Mouse (Mus musculus): ENCODE measurements at regions not wholly inside any gene's neighbourhood (a gene's known extent, or its start where the extent isn't known, plus 50 kb on each side); places are given as distances from the start of the nearest gene placed in this dataset.

DNA sequence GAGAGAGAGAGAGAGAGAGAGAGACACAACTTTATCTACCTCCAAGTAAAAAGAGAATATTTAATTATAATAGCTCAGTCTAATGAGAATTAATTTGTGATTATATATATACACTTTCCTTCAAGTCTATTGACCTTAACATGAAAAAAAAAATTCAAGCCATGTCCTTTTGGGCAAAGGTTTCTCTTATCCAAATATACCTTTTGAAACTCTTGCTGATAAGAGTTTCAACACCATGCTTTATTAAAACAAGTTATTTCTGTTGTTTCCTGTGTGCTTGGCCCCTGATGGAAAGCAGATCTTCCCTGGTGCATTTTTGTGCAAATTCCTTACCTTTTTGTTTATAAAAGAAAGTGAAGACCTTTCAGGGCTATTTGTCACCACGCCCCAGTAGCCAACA, 414.7 kb upstream of the 2610301B20Rik start:
- Histone ChIP-seq H3K9me3 (replicated peaks; ENCODE audit: low read length) (no peaks in the 10 kb centered on the region), H3K36me3 (replicated peaks in 1 of 2; ENCODE audit: control insufficient read depth in 1 of 2, insufficient read depth in 1 of 2, low read length in 1 of 2) (no peaks in the 10 kb centered on the region), H3K27me3 (replicated peaks) (no peaks in the 10 kb centered on the region), H3K79me2 (replicated peaks; ENCODE audit: control insufficient read depth, extremely low read depth, insufficient read depth, poor library complexity, severe bottlenecking) (no peaks in the 10 kb centered on the region), H3K4me1 (ENCODE audit: control insufficient read depth in 1 of 2, insufficient read depth in 2 of 2) (no peaks in the 10 kb centered on the region), H3K9ac (ENCODE audit: insufficient read depth, low read depth) (no peak overlapping the region), H3K4me3 (replicated peaks in 1 of 3; ENCODE audit: low read depth in 2 of 3, low read length in 2 of 3, poor library complexity in 1 of 3) (no peak overlapping the region), H3K27ac (ENCODE audit: insufficient read depth, low read depth) (no peak overlapping the region), H3K4me2 (ENCODE audit: insufficient read depth, low read depth, poor library complexity, severe bottlenecking) (no peak overlapping the region)
- dilution Hi-C loops (cut with MboI; ENCODE audit: extremely low pct_ligation_motif_present, extremely low pct_unique_long_range_greater_than_20kb, low sequenced_read_pairs) (no loop called here), in situ Hi-C loops (cut with MboI; ENCODE audit: low pct_ligation_motif_present, low pct_unique_long_range_greater_than_20kb, low sequenced_read_pairs) (no loop called here)
- DNase-seq (ENCODE audit: extremely low read depth) = no peak
- TF ChIP-seq USF2 (conservative IDR thresholded peaks at IDR 0.05; ENCODE audit: low read depth, low read length) = no peak
- no peak for TF ChIP-seq TBP (conservative IDR thresholded peaks at IDR 0.05; ENCODE audit: low read depth, low read length)
- TF ChIP-seq CHD1 (IDR thresholded peaks at IDR 0.05; ENCODE audit: low read depth, low read length) = no peak
- TF ChIP-seq KAT2A (IDR thresholded peaks at IDR 0.05; ENCODE audit: insufficient replicate concordance, low read length) = no peak
- no peak for TF ChIP-seq HCFC1 (IDR thresholded peaks at IDR 0.05; ENCODE audit: low read depth, low read length)

DNA sequence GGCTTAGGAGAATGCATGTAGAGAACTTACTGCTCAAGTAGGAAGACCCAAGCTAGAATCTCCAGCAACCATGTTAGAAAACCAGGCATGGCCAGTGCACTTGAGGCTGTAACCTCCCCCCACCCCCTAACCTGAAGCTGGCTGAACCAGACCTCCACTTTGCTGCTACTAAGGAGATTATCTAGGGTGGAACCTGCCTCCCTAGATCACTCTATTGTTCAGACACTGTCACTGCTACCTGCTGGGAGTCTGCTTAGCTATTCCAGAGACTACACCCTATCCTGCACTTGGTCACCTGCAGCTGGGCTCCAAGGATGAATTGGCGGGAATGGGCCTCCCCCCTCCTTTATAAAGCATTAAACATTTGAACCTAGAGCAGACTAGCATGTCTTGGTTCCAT, 393.4 kb upstream of the 2610301B20Rik start:
- H3K79me2 ChIP-seq (replicated peaks; ENCODE audit: control insufficient read depth, extremely low read depth, insufficient read depth, poor library complexity, severe bottlenecking) = no peaks in the 10 kb centered on the region
- H3K36me3 ChIP-seq (replicated peaks in 1 of 2; ENCODE audit: control insufficient read depth in 1 of 2, insufficient read depth in 1 of 2, low read length in 1 of 2) = no peaks in the 10 kb centered on the region
- no peaks in the 10 kb centered on the region for H3K27me3 ChIP-seq (replicated peaks)
- H3K9me3 ChIP-seq (replicated peaks; ENCODE audit: low read length) = no peaks in the 10 kb centered on the region
- no peak overlapping the region for H3K9ac ChIP-seq (ENCODE audit: insufficient read depth, low read depth)
- no peak for DNase-seq (ENCODE audit: extremely low read depth)
- no peak for TF ChIP-seq IRF4 (IDR thresholded peaks at IDR 0.05; ENCODE audit: low read depth, low read length)
- no peak for TF ChIP-seq ZMIZ1 (IDR thresholded peaks at IDR 0.05; ENCODE audit: low read depth, low read length)
- TF ChIP-seq CHD1 (IDR thresholded peaks at IDR 0.05; ENCODE audit: low read depth, low read length) = no peak
- TF ChIP-seq HCFC1 (IDR thresholded peaks at IDR 0.05; ENCODE audit: low read depth, low read length) = no peak
- TF ChIP-seq CHD2 (IDR thresholded peaks at IDR 0.05; ENCODE audit: low read length) = no peak
- no peak for TF ChIP-seq POLR2A (IDR thresholded peaks at IDR 0.05; ENCODE audit: low read depth, low read length)
- TF ChIP-seq CTCF (conservative IDR thresholded peaks at IDR 0.05 in 1 of 2, IDR thresholded peaks at IDR 0.05 in 1 of 2; ENCODE audit: low read depth in 2 of 2, low read length in 2 of 2) = no peak
- TF ChIP-seq EP300 (IDR thresholded peaks at IDR 0.05; ENCODE audit: low read length) = no peak
- no peak for TF ChIP-seq JUND (conservative IDR thresholded peaks at IDR 0.05; ENCODE audit: low read depth, low read length)
- TF ChIP-seq ZKSCAN1 (IDR thresholded peaks at IDR 0.05; ENCODE audit: borderline replicate concordance, low read depth, low read length) = no peak
- no peak for TF ChIP-seq USF2 (conservative IDR thresholded peaks at IDR 0.05; ENCODE audit: low read depth, low read length)
- no peak for TF ChIP-seq UBTF (IDR thresholded peaks at IDR 0.05; ENCODE audit: low read depth, low read length)
- TF ChIP-seq SIN3A (IDR thresholded peaks at IDR 0.05; ENCODE audit: low read length) = no peak
- TF ChIP-seq TCF12 (IDR thresholded peaks at IDR 0.05; ENCODE audit: low read depth, low read length) = no peak
- dilution Hi-C loops (cut with MboI; ENCODE audit: extremely low pct_ligation_motif_present, extremely low pct_unique_long_range_greater_than_20kb, low sequenced_read_pairs) = no loop called here
- in situ Hi-C loops (cut with MboI; ENCODE audit: low pct_ligation_motif_present, low pct_unique_long_range_greater_than_20kb, low sequenced_read_pairs) = no loop called here
- H3K4me3 ChIP-seq (replicated peaks in 1 of 3; ENCODE audit: low read depth in 2 of 3, low read length in 2 of 3, poor library complexity in 1 of 3) = no peak overlapping the region
- no peaks in the 10 kb centered on the region for H3K4me1 ChIP-seq (ENCODE audit: control insufficient read depth in 1 of 2, insufficient read depth in 2 of 2)
- no peak overlapping the region for H3K27ac ChIP-seq (ENCODE audit: insufficient read depth, low read depth)
- H3K4me2 ChIP-seq (ENCODE audit: insufficient read depth, low read depth, poor library complexity, severe bottlenecking) = no peak overlapping the region
